Mouse (Mus musculus): Measurements from ENCODE around the gene Thrsp. TPM values are rescaled to one million over a fixed set of nuclear protein-coding genes. Genes with fewer than 3 reads are reported as not detected.
"Not testable (repeated sequence)": the region's sequence is repeated elsewhere in the genome, so short reads cannot be mapped to it uniquely, and the experiment has no call there.

Thrsp gene
- 225 and 246 TPM in 2 replicates for polyA plus RNA-seq (2012; rRNA removed)

DNA sequence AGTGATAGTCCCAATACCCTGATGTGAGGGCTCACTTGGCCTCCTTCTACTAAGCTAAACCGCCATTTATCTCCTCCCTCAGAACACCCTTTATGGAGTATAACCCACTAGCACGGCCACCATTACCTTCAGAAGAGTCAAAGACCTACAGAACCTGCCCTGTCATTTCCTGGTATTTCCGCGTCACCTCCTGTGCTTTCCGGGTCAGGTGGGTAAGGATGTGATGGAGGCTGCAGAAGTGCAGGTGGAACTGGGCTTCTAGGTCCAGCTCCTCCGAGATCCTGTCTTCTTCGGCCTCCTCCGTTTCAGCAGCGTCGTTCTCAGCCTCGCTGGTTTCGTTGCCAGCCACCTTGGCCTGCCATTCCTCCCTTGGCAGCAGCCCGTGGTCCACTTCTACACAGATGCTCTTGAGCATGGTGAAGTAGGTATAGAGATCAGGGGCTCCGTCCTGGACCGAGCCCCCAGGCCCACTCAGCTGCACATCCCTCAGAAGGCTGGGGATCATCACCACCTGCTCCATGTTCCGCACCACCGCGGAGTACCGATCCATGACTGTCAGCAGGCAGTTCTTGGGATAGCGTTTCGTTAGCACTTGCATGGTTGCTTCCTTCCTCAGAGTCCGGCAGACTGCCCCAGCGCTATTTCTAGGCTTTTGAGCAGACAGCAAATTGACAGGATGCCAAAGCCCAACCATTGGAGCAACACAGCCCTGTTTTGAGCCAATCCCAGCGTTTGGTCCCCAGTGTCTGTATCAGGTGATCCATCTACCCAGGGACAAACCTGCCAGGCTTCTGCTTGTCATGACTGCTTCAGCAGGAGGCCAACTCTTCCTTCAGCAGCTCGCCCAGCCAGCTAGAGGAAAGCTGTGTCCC lies at the start of gene Thrsp:
TSS of gene Thrsp (minus strand) at position 825 of the 872 bp plus-strand sequence.
- Histone ChIP-seq H3K36me3 (ENCODE audit: control insufficient read depth, insufficient read depth, low read length) (no peaks in the 10 kb centered on the region), H3K27me3 (replicated peaks; ENCODE audit: control insufficient read depth, insufficient read depth, low read length) (no peaks in the 10 kb centered on the region), H3K27ac (ENCODE audit: insufficient read depth, low read depth, low read length) (peak within 1 kb of the TSS; percentile 33), H3K4me1 (ENCODE audit: control insufficient read depth, insufficient read depth, low read length) (peaks cover 3% of the 10 kb centered on the region; the same call in 1 of the 2 replicates), H3K4me3 (ENCODE audit: insufficient read depth, low read depth, low read length) (peak within 1 kb of the TSS; percentile 42)
- TF ChIP-seq POLR2A (IDR thresholded peaks at IDR 0.05; ENCODE audit: low read depth, low read length) (no peak), CTCF (conservative IDR thresholded peaks at IDR 0.05; ENCODE audit: insufficient read depth, insufficient read length, low read depth, low read length) (no peak)
- WGBS, result 47% methylated on average over 25 of the region's 25 CpGs
- peak; percentile 94 for DNase-seq

DNA sequence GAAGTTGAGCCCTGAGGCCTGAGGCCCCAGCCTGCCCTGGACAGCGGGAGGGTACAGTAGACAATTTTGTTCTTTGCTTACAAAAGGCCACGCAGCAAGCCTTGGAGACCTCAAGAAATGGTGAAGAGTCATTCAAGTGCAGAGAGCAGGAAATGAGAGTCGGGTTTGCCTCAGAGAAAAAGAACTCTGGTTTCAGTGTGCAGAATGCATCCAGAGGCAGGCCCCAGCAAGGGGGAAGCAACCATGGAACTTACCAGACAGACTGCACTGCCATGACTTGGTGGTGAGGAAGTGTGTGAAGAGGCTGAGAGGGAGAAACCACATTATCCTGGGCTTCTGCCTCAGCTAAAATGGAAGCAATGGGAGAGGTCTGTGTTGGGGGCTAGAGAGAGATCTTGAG lies 38.0 kb upstream of the Thrsp start:
- Histone ChIP-seq H3K36me3 (ENCODE audit: control insufficient read depth, insufficient read depth, low read length) (no peaks in the 10 kb centered on the region), H3K4me3 (ENCODE audit: insufficient read depth, low read depth, low read length) (no peak overlapping the region), H3K4me1 (ENCODE audit: control insufficient read depth, insufficient read depth, low read length) (peaks cover 9% of the 10 kb centered on the region; the same call in 1 of the 2 replicates), H3K27ac (ENCODE audit: insufficient read depth, low read depth, low read length) (no peak overlapping the region), H3K27me3 (replicated peaks; ENCODE audit: control insufficient read depth, insufficient read depth, low read length) (no peaks in the 10 kb centered on the region)
- TF ChIP-seq POLR2A (IDR thresholded peaks at IDR 0.05; ENCODE audit: low read depth, low read length), result no peak
- TF ChIP-seq CTCF (conservative IDR thresholded peaks at IDR 0.05; ENCODE audit: insufficient read depth, insufficient read length, low read depth, low read length), result no peak
- 71% methylated on average over 3 of the region's 3 CpGs for WGBS
- no peak for DNase-seq

DNA sequence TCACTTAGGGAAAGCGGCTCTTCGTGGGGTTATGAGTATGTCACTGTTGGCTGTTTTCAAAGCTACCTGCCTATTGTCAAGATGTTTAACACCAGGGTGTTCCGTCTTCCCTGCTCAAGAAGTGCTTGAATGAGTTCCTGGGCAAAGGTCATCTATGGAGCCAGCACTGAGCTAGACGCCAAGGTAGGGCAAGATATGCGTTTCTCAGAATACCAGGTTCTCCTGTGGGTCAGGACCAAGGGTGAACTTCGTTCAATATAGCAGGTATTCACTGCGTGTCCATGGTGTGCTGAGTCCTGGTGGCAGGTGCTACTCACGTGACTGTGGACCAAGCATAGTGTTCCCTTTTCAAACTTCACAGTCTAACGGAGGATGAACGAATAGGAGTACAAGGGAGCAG lies 37.3 kb upstream of the Thrsp start:
- no peaks in the 10 kb centered on the region for H3K27me3 ChIP-seq (replicated peaks; ENCODE audit: control insufficient read depth, insufficient read depth, low read length)
- WGBS, result 66% methylated on average over 10 of the region's 10 CpGs
- no peak overlapping the region for H3K27ac ChIP-seq (ENCODE audit: insufficient read depth, low read depth, low read length)
- H3K36me3 ChIP-seq (ENCODE audit: control insufficient read depth, insufficient read depth, low read length), result no peaks in the 10 kb centered on the region
- H3K4me3 ChIP-seq (ENCODE audit: insufficient read depth, low read depth, low read length), result no peak overlapping the region
- TF ChIP-seq POLR2A (IDR thresholded peaks at IDR 0.05; ENCODE audit: low read depth, low read length) (no peak), CTCF (conservative IDR thresholded peaks at IDR 0.05; ENCODE audit: insufficient read depth, insufficient read length, low read depth, low read length) (no peak)
- H3K4me1 ChIP-seq (ENCODE audit: control insufficient read depth, insufficient read depth, low read length), result peaks cover 9% of the 10 kb centered on the region; the same call in 1 of the 2 replicates
- peak; percentile 80 for DNase-seq

DNA sequence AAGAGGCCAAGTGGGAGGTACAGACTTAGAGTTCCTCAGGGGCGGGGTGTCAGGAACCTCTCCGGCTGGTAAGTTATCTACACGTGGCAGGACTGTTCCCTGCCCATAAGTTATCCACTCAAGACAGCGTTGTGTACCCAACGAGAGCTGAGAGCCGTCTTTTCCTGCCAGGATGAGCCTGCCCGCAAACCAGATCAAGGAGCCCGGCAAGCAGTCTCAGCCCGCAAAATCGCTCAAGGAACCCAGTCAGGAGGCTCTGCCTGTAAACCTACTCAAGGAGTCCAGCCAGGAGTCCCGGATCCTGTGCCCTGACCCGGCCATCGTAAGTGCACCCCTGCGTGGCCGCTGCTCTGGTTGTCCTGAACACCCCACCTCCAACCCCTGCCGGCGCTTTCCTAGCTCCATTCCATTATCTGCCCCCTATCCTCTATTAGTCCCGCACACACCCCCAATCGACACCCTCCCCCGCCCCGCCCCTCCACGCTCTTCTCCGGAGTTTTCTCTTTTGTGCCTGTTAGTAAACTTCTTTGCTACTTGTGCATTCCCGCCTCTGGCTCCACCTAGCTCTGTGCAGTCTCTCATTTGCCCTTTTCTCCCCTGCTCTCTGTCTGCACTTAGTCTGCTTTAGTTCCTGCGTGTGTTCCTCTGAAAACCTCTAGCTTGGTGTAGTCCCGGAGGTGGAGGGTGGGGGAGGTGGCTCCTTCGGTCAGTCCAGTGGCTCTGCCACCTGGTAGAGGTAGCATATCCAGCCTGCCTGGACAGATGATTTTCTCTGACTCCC lies 35.8 kb upstream of the Thrsp start:
- Histone ChIP-seq H3K36me3 (ENCODE audit: control insufficient read depth, insufficient read depth, low read length) (no peaks in the 10 kb centered on the region), H3K27ac (ENCODE audit: insufficient read depth, low read depth, low read length) (no peak overlapping the region), H3K4me1 (ENCODE audit: control insufficient read depth, insufficient read depth, low read length) (peaks cover 9% of the 10 kb centered on the region; the same call in 1 of the 2 replicates), H3K27me3 (replicated peaks; ENCODE audit: control insufficient read depth, insufficient read depth, low read length) (no peaks in the 10 kb centered on the region), H3K4me3 (ENCODE audit: insufficient read depth, low read depth, low read length) (peak overlapping the region; percentile 43)
- DNase-seq, result peak; percentile 46
- TF ChIP-seq CTCF (conservative IDR thresholded peaks at IDR 0.05; ENCODE audit: insufficient read depth, insufficient read length, low read depth, low read length), result no peak
- no peak for TF ChIP-seq POLR2A (IDR thresholded peaks at IDR 0.05; ENCODE audit: low read depth, low read length)
- WGBS, result 2% methylated on average over 27 of the region's 27 CpGs

DNA sequence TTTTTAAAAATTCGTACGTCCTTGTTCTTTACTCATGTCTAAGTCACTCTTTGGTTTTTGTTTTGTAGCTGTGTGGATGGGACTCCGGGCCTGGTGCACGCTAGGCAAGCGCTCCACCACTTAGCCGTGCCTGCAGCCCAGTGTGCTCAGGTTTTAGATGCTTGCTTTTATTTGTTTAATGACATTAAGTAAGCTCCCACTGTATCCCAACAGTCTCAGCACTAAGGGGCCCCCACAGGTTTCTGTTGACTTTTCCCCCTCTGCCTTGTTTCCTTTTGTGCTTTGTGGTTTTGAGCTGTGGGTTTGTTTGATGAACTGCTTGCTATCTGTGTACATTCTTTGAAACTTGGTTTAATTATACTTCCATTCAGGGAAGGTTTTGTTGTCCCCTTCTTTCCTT lies 34.7 kb upstream of the Thrsp start:
- no peak for DNase-seq
- WGBS, result 89% methylated on average over 6 of the region's 6 CpGs
- TF ChIP-seq CTCF (conservative IDR thresholded peaks at IDR 0.05; ENCODE audit: insufficient read depth, insufficient read length, low read depth, low read length), result no peak
- no peak for TF ChIP-seq POLR2A (IDR thresholded peaks at IDR 0.05; ENCODE audit: low read depth, low read length)
- Histone ChIP-seq H3K27me3 (replicated peaks; ENCODE audit: control insufficient read depth, insufficient read depth, low read length) (no peaks in the 10 kb centered on the region), H3K36me3 (ENCODE audit: control insufficient read depth, insufficient read depth, low read length) (no peaks in the 10 kb centered on the region), H3K4me1 (ENCODE audit: control insufficient read depth, insufficient read depth, low read length) (peaks cover 9% of the 10 kb centered on the region; the same call in 1 of the 2 replicates), H3K27ac (ENCODE audit: insufficient read depth, low read depth, low read length) (no peak overlapping the region), H3K4me3 (ENCODE audit: insufficient read depth, low read depth, low read length) (no peak overlapping the region)

DNA sequence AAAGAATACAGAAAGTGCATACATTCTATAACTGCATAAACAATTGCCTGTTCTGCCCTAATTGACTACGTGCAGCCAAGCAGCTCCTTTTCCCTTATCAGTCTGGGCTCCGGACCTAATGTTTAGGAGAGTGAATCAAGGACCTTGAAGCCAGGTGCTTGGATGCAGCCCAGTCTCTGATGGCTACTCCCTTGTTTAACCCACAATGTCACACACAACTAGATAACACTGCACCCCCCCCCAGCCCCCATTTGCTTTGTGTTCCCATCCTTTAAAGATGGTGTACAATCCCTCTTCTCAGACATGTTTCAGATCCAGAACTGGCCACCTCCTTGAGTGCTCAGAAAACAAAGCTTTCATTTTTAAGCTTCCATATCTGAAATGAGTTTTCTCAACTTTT lies 33.5 kb upstream of the Thrsp start, which contains the start of gene Kctd14:
TSS of gene Kctd14 (plus strand) at position 301 of the 400 bp plus-strand sequence.
- not testable (repeated sequence) for H3K27me3 ChIP-seq (replicated peaks; ENCODE audit: control insufficient read depth, insufficient read depth, low read length); H3K36me3 ChIP-seq (ENCODE audit: control insufficient read depth, insufficient read depth, low read length); DNase-seq; H3K27ac ChIP-seq (ENCODE audit: insufficient read depth, low read depth, low read length); H3K4me3 ChIP-seq (ENCODE audit: insufficient read depth, low read depth, low read length); H3K4me1 ChIP-seq (ENCODE audit: control insufficient read depth, insufficient read depth, low read length)
- 80% methylated on average over 2 of the region's 2 CpGs for WGBS

DNA sequence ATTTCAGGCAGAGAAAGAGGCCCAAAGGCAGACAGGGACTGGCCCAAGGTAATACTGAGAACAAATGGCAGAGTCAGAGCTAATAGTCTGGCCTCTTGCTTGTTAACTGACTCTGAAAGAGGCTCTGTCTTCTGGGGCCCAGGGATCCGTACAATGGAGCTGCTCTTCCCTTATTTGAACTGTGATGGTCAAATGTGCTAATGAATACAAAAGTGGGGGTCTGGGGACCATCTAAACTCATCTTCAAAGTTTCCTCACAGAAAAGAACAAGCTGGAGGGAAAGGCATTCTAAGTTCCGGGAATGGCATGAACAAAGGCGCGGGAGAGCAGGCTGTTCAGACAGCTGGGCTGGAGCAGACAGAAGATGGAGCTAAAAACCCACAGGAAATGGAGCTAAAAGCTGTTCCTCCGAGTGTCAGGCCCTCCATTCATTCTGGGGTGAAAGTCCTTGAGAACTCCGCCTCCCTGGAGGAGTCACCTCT lies 29.6 kb upstream of the Thrsp start:
- TF ChIP-seq POLR2A (IDR thresholded peaks at IDR 0.05; ENCODE audit: low read depth, low read length) (no peak), CTCF (conservative IDR thresholded peaks at IDR 0.05; ENCODE audit: insufficient read depth, insufficient read length, low read depth, low read length) (no peak; the same call in 1 of the 2 replicates)
- Histone ChIP-seq H3K4me1 (ENCODE audit: control insufficient read depth, insufficient read depth, low read length) (no peaks in the 10 kb centered on the region; the same call in 1 of the 2 replicates), H3K27ac (ENCODE audit: insufficient read depth, low read depth, low read length) (no peak overlapping the region), H3K4me3 (ENCODE audit: insufficient read depth, low read depth, low read length) (no peak overlapping the region), H3K27me3 (replicated peaks; ENCODE audit: control insufficient read depth, insufficient read depth, low read length) (no peaks in the 10 kb centered on the region), H3K36me3 (ENCODE audit: control insufficient read depth, insufficient read depth, low read length) (no peaks in the 10 kb centered on the region)
- WGBS, result 44% methylated on average over 6 of the region's 6 CpGs
- peak; percentile 60 for DNase-seq
